Mouse (Mus musculus) neural tube, embryonic 14.5 days (tissue): ENCODE results near the gene Card9. TPM values are rescaled to one million over a fixed set of nuclear protein-coding genes. Genes with fewer than 3 reads are reported as not detected.
"Not testable (repeated sequence)": the region's sequence is repeated elsewhere in the genome, so short reads cannot be mapped to it uniquely, and the experiment has no call there.

Experiments used
- ATAC-seq: fragments of 200-750 bp; cut with Nextera tagmentation; 2 replicates; pipeline ENCODE4 v1.8.0; 2017; ENCODE audit warnings: low read depth, mild to moderate bottlenecking, moderate TSS enrichment, moderate library complexity
- H3K27ac ChIP-seq: fragments of 300-500 bp; sonication (generic); 2 replicates; pipeline ENCODE4 v1.5.1; 2014; ENCODE audit warnings: low read depth, mild to moderate bottlenecking, control low read depth, low read length, moderate library complexity, mixed read lengths
- H3K27me3 ChIP-seq: fragments of 300-500 bp; sonication (generic); 2 replicates; pipeline ENCODE4 v1.6.1; 2014; ENCODE audit warnings: low read length; ENCODE audit not compliant: control insufficient read depth, insufficient read depth
- H3K36me3 ChIP-seq: fragments of 300-500 bp; sonication (generic); 2 replicates; pipeline ENCODE4 v1.6.1; 2014; ENCODE audit warnings: low read length, mixed read lengths; ENCODE audit not compliant: control insufficient read depth, insufficient read depth
- H3K4me1 ChIP-seq: fragments of 300-500 bp; sonication (generic); 2 replicates; pipeline ENCODE4 v1.6.1; 2014; ENCODE audit warnings: low read length; ENCODE audit not compliant: control insufficient read depth, insufficient read depth
- H3K4me2 ChIP-seq: fragments of 300-500 bp; sonication (generic); 2 replicates; pipeline ENCODE4 v1.6.1; 2014; ENCODE audit warnings: mild to moderate bottlenecking, low read depth, low read length, control low read depth
- H3K4me3 ChIP-seq: fragments of 300-500 bp; sonication (generic); 2 replicates; pipeline ENCODE4 v1.5.1; 2014; ENCODE audit warnings: low read depth, low read length, control low read depth, mixed read lengths
- H3K9ac ChIP-seq: fragments of 300-500 bp; sonication (generic); replicated peaks from 2 replicates; pipeline ENCODE4 v1.6.1; 2014; ENCODE audit warnings: low read depth, mild to moderate bottlenecking, control low read depth, low read length, mixed read lengths
- H3K9me3 ChIP-seq: fragments of 300-500 bp; sonication (generic); 2 replicates; pipeline ENCODE4 v1.6.1; 2016; ENCODE audit warnings: low read length; ENCODE audit not compliant: control insufficient read depth
- WGBS: fragments of 180-500 bp; shearing (Covaris S2); extraction: QIAGEN DNeasy Blood & Tissue Kit; methylation state at CpG from one replicate; pipeline ENCODE4 v1.1.7; 2014; 5-methylcytosine and 5-hydroxymethylcytosine counted together
- polyA plus RNA-seq: library from polyadenylated mRNA; unstranded; fragments of >200 nt; fragmentation: Nextera tagmentation; extraction: Ambion mirVana; gene quantifications from 2 replicates; pipeline ENCODE4 v1.2.1, GENCODE M21; 2014

Gene Card9
- polyA plus RNA-seq, 1 experiment from 2014 or later = 1.5 TPM

- no peak overlapping the region for H3K27ac ChIP-seq
- H3K9ac ChIP-seq = no peak overlapping the region
- 89% methylated on average over 8 of the region's 8 CpGs for WGBS
- H3K36me3 ChIP-seq = peaks cover 77% of the 10 kb centered on the region
- no peak overlapping the region for H3K4me2 ChIP-seq
- ATAC-seq = no peak
- H3K9me3 ChIP-seq = no peaks in the 10 kb centered on the region
- no peak overlapping the region for H3K4me3 ChIP-seq
- no peaks in the 10 kb centered on the region for H3K4me1 ChIP-seq
- no peaks in the 10 kb centered on the region for H3K27me3 ChIP-seq
These were observed 38.3 kb upstream of the Card9 start for GRCm38 (mm10) chr2:26398978-26399377.

GRCm38 (mm10) chr2:26391617-26392016 lies 30.9 kb upstream of the Card9 start:
- Histone ChIP-seq H3K36me3 (peaks cover 61% of the 10 kb centered on the region), H3K27ac (no peak overlapping the region), H3K4me3 (no peak overlapping the region), H3K4me2 (no peak overlapping the region), H3K4me1 (peaks cover 13% of the 10 kb centered on the region), H3K9me3 (no peaks in the 10 kb centered on the region), H3K9ac (no peak overlapping the region), H3K27me3 (no peaks in the 10 kb centered on the region)
- no peak for ATAC-seq
- 96% methylated on average over 6 of the region's 6 CpGs for WGBS

- H3K4me1 ChIP-seq = peaks cover 13% of the 10 kb centered on the region
- H3K36me3 ChIP-seq = peaks cover 59% of the 10 kb centered on the region
- no peak overlapping the region for H3K4me2 ChIP-seq
- no peak for ATAC-seq
- H3K27ac ChIP-seq = no peak overlapping the region
- WGBS = 94% methylated on average over 3 of the region's 3 CpGs
- H3K9ac ChIP-seq = no peak overlapping the region
- no peaks in the 10 kb centered on the region for H3K27me3 ChIP-seq
- H3K9me3 ChIP-seq = no peaks in the 10 kb centered on the region
- no peak overlapping the region for H3K4me3 ChIP-seq
These were observed 30.2 kb upstream of the Card9 start for GRCm38 (mm10) chr2:26390954-26391353.

GRCm38 (mm10) chr2:26389154-26389690 lies 28.5 kb upstream of the Card9 start, which contains the start of the genes Entr1 and Pmpca:
TSS of gene Entr1 (minus strand) at chr2:26389316.
TSS of gene Pmpca (plus strand) at chr2:26389339.
- peak within 1 kb of the TSS; percentile 89 for H3K9ac ChIP-seq
- peak within 1 kb of the TSS; percentile 79 for H3K27ac ChIP-seq
- peak; percentile 93 for ATAC-seq
- no peaks in the 10 kb centered on the region for H3K27me3 ChIP-seq
- WGBS = under 1% methylated on average over 45 of the region's 60 CpGs
- peaks cover 13% of the 10 kb centered on the region for H3K4me1 ChIP-seq
- peaks cover 57% of the 10 kb centered on the region for H3K36me3 ChIP-seq
- peak within 1 kb of the TSS; percentile 93 for H3K4me3 ChIP-seq
- H3K4me2 ChIP-seq = peak within 1 kb of the TSS; percentile 97
- no peaks in the 10 kb centered on the region for H3K9me3 ChIP-seq

- ATAC-seq = peak; percentile 55
- under 1% methylated on average over 23 of the region's 45 CpGs for WGBS
These were observed 28.0 kb upstream of the Card9 start for GRCm38 (mm10) chr2:26388682-26389153.

GRCm38 (mm10) chr2:26387713-26388112 lies 27.0 kb upstream of the Card9 start:
- peaks cover 57% of the 10 kb centered on the region for H3K36me3 ChIP-seq
- H3K9ac ChIP-seq = no peak overlapping the region
- H3K9me3 ChIP-seq = no peaks in the 10 kb centered on the region
- WGBS = 94% methylated on average over 3 of the region's 3 CpGs
- no peak for ATAC-seq
- peak overlapping the region; percentile 97; the same call in 1 of the 2 replicates for H3K4me2 ChIP-seq
- H3K4me3 ChIP-seq = no peak overlapping the region
- H3K27me3 ChIP-seq = no peaks in the 10 kb centered on the region
- peaks cover 13% of the 10 kb centered on the region for H3K4me1 ChIP-seq
- H3K27ac ChIP-seq = no peak overlapping the region

More at GRCm38 (mm10) chr2:26388682-26389153, 28.0 kb upstream of the Card9 start:
- H3K27me3 ChIP-seq = no peaks in the 10 kb centered on the region
- H3K9ac ChIP-seq = peak overlapping the region; percentile 89
- H3K9me3 ChIP-seq = no peaks in the 10 kb centered on the region
- H3K27ac ChIP-seq = peak overlapping the region; percentile 79
- peaks cover 13% of the 10 kb centered on the region for H3K4me1 ChIP-seq
- H3K4me2 ChIP-seq = peak overlapping the region; percentile 97
- peaks cover 58% of the 10 kb centered on the region for H3K36me3 ChIP-seq
- peak overlapping the region; percentile 93 for H3K4me3 ChIP-seq

GRCm38 (mm10) chr2:26380871-26381270 lies 20.2 kb upstream of the Card9 start:
- 41% methylated on average over 6 of the region's 6 CpGs for WGBS
- not testable (repeated sequence) for ATAC-seq, H3K27me3 ChIP-seq, H3K27ac ChIP-seq, H3K4me1 ChIP-seq, H3K9me3 ChIP-seq
- Histone ChIP-seq H3K4me3 (peak overlapping the region; percentile 68), H3K4me2 (peak overlapping the region; percentile 91), H3K36me3 (peaks cover 51% of the 10 kb centered on the region), H3K9ac (peak overlapping the region; percentile 63; the same call in 1 of the 2 replicates)

- H3K36me3 ChIP-seq = peaks cover 47% of the 10 kb centered on the region
These were observed 19.5 kb upstream of the Card9 start, which contains the start of gene Snapc4 for GRCm38 (mm10) chr2:26380131-26380771. TSS of gene Snapc4 (minus strand) at chr2:26380653.

GRCm38 (mm10) chr2:26372396-26372795 lies 11.7 kb upstream of the Card9 start:
- Histone ChIP-seq H3K9me3 (no peaks in the 10 kb centered on the region), H3K9ac (no peak overlapping the region), H3K36me3 (peaks cover 84% of the 10 kb centered on the region), H3K4me3 (no peak overlapping the region), H3K27ac (no peak overlapping the region), H3K4me2 (no peak overlapping the region), H3K27me3 (no peaks in the 10 kb centered on the region), H3K4me1 (no peaks in the 10 kb centered on the region)
- no peak for ATAC-seq
- 98% methylated on average over 8 of the region's 8 CpGs for WGBS

More at GRCm38 (mm10) chr2:26380131-26380771, 19.5 kb upstream of the Card9 start, which contains the start of gene Snapc4:
- Histone ChIP-seq H3K4me2 (peak within 1 kb of the TSS; percentile 91), H3K9me3 (no peaks in the 10 kb centered on the region), H3K4me1 (peaks cover 7% of the 10 kb centered on the region; the same call in 1 of the 2 replicates), H3K27me3 (no peaks in the 10 kb centered on the region), H3K9ac (peak within 1 kb of the TSS; percentile 63), H3K27ac (peak within 1 kb of the TSS; percentile 28; the same call in 1 of the 2 replicates), H3K4me3 (peak within 1 kb of the TSS; percentile 68)
- WGBS = under 1% methylated on average over 36 of the region's 38 CpGs
- ATAC-seq = peak; percentile 96
